Mouse (Mus musculus) liver (tissue): ENCODE results near the gene Dab1.
A peak's percentile ranks its signal among the peaks of the same experiment; 100 is the strongest.

Experiments used
- DNase-seq: peaks from one replicate; pipeline ENCODE4 v3.0.0-alpha.2; 2020; ENCODE audit warnings: mixed read lengths

Gene Dab1

GRCm38 (mm10) chr4:103841126-103841525 is 222.0 kb downstream of the Dab1 start:
- DNase-seq: no peak

GRCm38 (mm10) chr4:103844635-103845034 is 225.5 kb downstream of the Dab1 start:
- DNase-seq: no peak

GRCm38 (mm10) chr4:103857173-103857572 is 238.0 kb downstream of the Dab1 start:
- DNase-seq: no peak

- peak; percentile 9 for DNase-seq
These were observed 256.4 kb downstream of the Dab1 start for GRCm38 (mm10) chr4:103875564-103875963.

GRCm38 (mm10) chr4:103878841-103879240 is 259.7 kb downstream of the Dab1 start:
- DNase-seq: no peak

- DNase-seq: no peak
These were observed 262.5 kb downstream of the Dab1 start for GRCm38 (mm10) chr4:103881641-103882040.

GRCm38 (mm10) chr4:103888086-103888485 is 268.9 kb downstream of the Dab1 start:
- DNase-seq: no peak

- DNase-seq: no peak
These were observed 270.0 kb downstream of the Dab1 start for GRCm38 (mm10) chr4:103889110-103889509.

GRCm38 (mm10) chr4:103896806-103897205 is 277.6 kb downstream of the Dab1 start:
- DNase-seq: no peak

- no peak for DNase-seq
These were observed 278.5 kb downstream of the Dab1 start for GRCm38 (mm10) chr4:103897702-103898101.

GRCm38 (mm10) chr4:103911441-103911840 is 292.3 kb downstream of the Dab1 start:
- DNase-seq: no peak

GRCm38 (mm10) chr4:103912071-103912470 is 292.9 kb downstream of the Dab1 start:
- DNase-seq: no peak

- no peak for DNase-seq
These were observed 303.3 kb downstream of the Dab1 start for GRCm38 (mm10) chr4:103922431-103922931.

GRCm38 (mm10) chr4:103926682-103927081 is 307.5 kb downstream of the Dab1 start:
- DNase-seq: no peak

GRCm38 (mm10) chr4:103929631-103930030 is 310.5 kb downstream of the Dab1 start:
- no peak for DNase-seq

GRCm38 (mm10) chr4:103934364-103934763 is 315.2 kb downstream of the Dab1 start:
- no peak for DNase-seq

- no peak for DNase-seq
These were observed 329.1 kb downstream of the Dab1 start for GRCm38 (mm10) chr4:103948255-103948654.

GRCm38 (mm10) chr4:103953652-103954220 is 334.6 kb downstream of the Dab1 start:
- DNase-seq: no peak

- no peak for DNase-seq
These were observed 342.2 kb downstream of the Dab1 start for GRCm38 (mm10) chr4:103961134-103962049.

GRCm38 (mm10) chr4:103969906-103970305 is 350.7 kb downstream of the Dab1 start:
- DNase-seq: no peak

GRCm38 (mm10) chr4:103974536-103974935 is 355.4 kb downstream of the Dab1 start:
- no peak for DNase-seq

- no peak for DNase-seq
These were observed 355.8 kb downstream of the Dab1 start for GRCm38 (mm10) chr4:103974946-103975345.

GRCm38 (mm10) chr4:103993884-103994283 is 374.7 kb downstream of the Dab1 start:
- DNase-seq: no peak

GRCm38 (mm10) chr4:103994406-103994805 is 375.2 kb downstream of the Dab1 start:
- DNase-seq: no peak
